Mouse (Mus musculus) ES-E14 (cell line): Measurements from ENCODE around the gene Crkl. TPM values are rescaled to one million over a fixed set of nuclear protein-coding genes. Genes with fewer than 3 reads are reported as not detected.

Source experiments
- DNase-seq: peaks from one replicate; pipeline ENCODE4 v3.0.0-alpha.2; 2013; ENCODE audit warnings: low read depth, low spot score
- H3K27ac ChIP-seq: 2 replicates; pipeline ENCODE4 v1.5.1; 2012; ENCODE audit warnings: low read depth, mild to moderate bottlenecking, low read length, moderate library complexity, mixed read lengths; ENCODE audit not compliant: poor library complexity, insufficient read depth, severe bottlenecking
- H3K36me3 ChIP-seq: 2 replicates; pipeline ENCODE4 v1.6.1; 2012; ENCODE audit warnings: mild to moderate bottlenecking, low read length, moderate library complexity, mixed read lengths; ENCODE audit not compliant: control insufficient read depth, poor library complexity, insufficient read depth, severe bottlenecking
- H3K4me1 ChIP-seq, 2 experiments: fragments of 150-350 bp in 1 of 2; sonication (generic) in 1 of 2; 2 replicates each; pipeline ENCODE4 v1.6.1; 2012; ENCODE audit warnings: low read length in 2 of 2, mild to moderate bottlenecking in 1 of 2, mixed read lengths in 1 of 2; ENCODE audit not compliant: control insufficient read depth in 2 of 2, insufficient read depth in 2 of 2, poor library complexity in 1 of 2
- H3K4me3 ChIP-seq, 2 experiments: fragments of 150-350 bp in 1 of 2; sonication (generic) in 1 of 2; 2 replicates each; pipeline ENCODE4 v1.5.1; 2012; ENCODE audit warnings: low read length in 2 of 2, low read depth in 1 of 2, mild to moderate bottlenecking in 1 of 2, mixed read lengths in 1 of 2; ENCODE audit not compliant: insufficient read depth in 1 of 2, poor library complexity in 1 of 2, severe bottlenecking in 1 of 2
- H3K9ac ChIP-seq: 2 replicates; pipeline ENCODE4 v1.6.1; 2012; ENCODE audit warnings: low read depth, mild to moderate bottlenecking, low read length, mixed read lengths; ENCODE audit not compliant: poor library complexity, insufficient read depth, severe bottlenecking
- H3K9me3 ChIP-seq: fragments of 150-350 bp; sonication (generic); 2 replicates; pipeline ENCODE4 v1.6.1; 2012; ENCODE audit warnings: low read depth, mild to moderate bottlenecking, low read length; ENCODE audit not compliant: control insufficient read depth, insufficient read depth
- CHD2 ChIP-seq: IDR thresholded peaks from 2 replicates; pipeline ENCODE4 v1.6.1; 2014; ENCODE audit warnings: mild to moderate bottlenecking, low read depth, low read length, inconsistent platforms
- HCFC1 ChIP-seq: IDR thresholded peaks from 2 replicates; pipeline ENCODE4 v1.6.1; 2012; ENCODE audit warnings: low read length, inconsistent platforms, borderline replicate concordance; ENCODE audit not compliant: insufficient read depth
- MAFK ChIP-seq: IDR thresholded peaks from 2 replicates; pipeline ENCODE4 v1.6.1; 2014; ENCODE audit warnings: mild to moderate bottlenecking, low read depth, low read length, inconsistent platforms; ENCODE audit not compliant: insufficient read depth
- ZC3H11A ChIP-seq: IDR thresholded peaks from 2 replicates; pipeline ENCODE4 v1.6.1; 2012; ENCODE audit warnings: low read depth, mild to moderate bottlenecking, inconsistent platforms, low read length, borderline replicate concordance
- ZNF384 ChIP-seq: IDR thresholded peaks from 2 replicates; pipeline ENCODE4 v1.6.1; 2012; ENCODE audit warnings: low read depth, low read length, inconsistent platforms
- in situ Hi-C, 2 experiments: fragments of 600-800 bp; cut with MboI; formaldehyde crosslinking; loops; one replicate each; pipeline ENCODE4 v1.15.1; 2025; ENCODE audit warnings: low sequenced_read_pairs in 2 of 2, inconsistent platforms in 1 of 2; ENCODE audit not compliant: unreplicated experiment in 2 of 2
- total RNA-seq: library from RNA; depleted of rRNA; stranded (reverse); fragments of 300-350 nt; gene quantifications from 2 replicates; pipeline ENCODE4 v1.2.3, GENCODE M21; 2012

Crkl gene
- total RNA-seq, 1 experiment = 28.2 TPM

GRCm38 (mm10) chr16:17488478-17489468 is 37.0 kb downstream of the Crkl start:
- H3K4me1 ChIP-seq = 0 out of 4 replicates have a peak, but pooled peaks cover 0 to 3% of the 10 kb centered on the region in 2 experiments
- in situ Hi-C loops = no loop called here
- no peaks in the 10 kb centered on the region for H3K9me3 ChIP-seq
- TF ChIP-seq MAFK = no peak
- TF ChIP-seq ZC3H11A = no peak
- no peak for TF ChIP-seq HCFC1
- no peak for TF ChIP-seq CHD2
- TF ChIP-seq ZNF384 = no peak
- peak; percentile 37 for DNase-seq
- no peak overlapping the region for H3K9ac ChIP-seq
- no peak overlapping the region for H3K27ac ChIP-seq
- H3K36me3 ChIP-seq = peaks cover 19% of the 10 kb centered on the region
- peak overlapping the region in 1 of 2 experiments; percentile 51; a peak in 2 of 4 replicates for H3K4me3 ChIP-seq

- peaks cover 12% of the 10 kb centered on the region for H3K36me3 ChIP-seq
- peak within 1 kb of the TSS; percentile 75 for H3K9ac ChIP-seq
- no peak for TF ChIP-seq HCFC1
- no peak for TF ChIP-seq ZNF384
- TF ChIP-seq MAFK = no peak
- TF ChIP-seq CHD2 = no peak
- in situ Hi-C loops = no loop called here
- H3K4me3 ChIP-seq = peak within 1 kb of the TSS; percentile 78 to 96
- no peak within 1 kb of the TSS for H3K27ac ChIP-seq
- H3K4me1 ChIP-seq = 0 out of 4 replicates have a peak, but pooled peaks cover 0 to 3% of the 10 kb centered on the region in 2 experiments
- peak; percentile 33 for DNase-seq
- no peaks in the 10 kb centered on the region for H3K9me3 ChIP-seq
These were observed 37.8 kb downstream of the Crkl start, which contains the start of gene Aifm3 for GRCm38 (mm10) chr16:17489469-17490111. TSS of gene Aifm3 (plus strand) at chr16:17489611.

- TF ChIP-seq CHD2 (no peak), ZC3H11A (no peak), HCFC1 (no peak), ZNF384 (no peak), MAFK (no peak)
- no peak overlapping the region for H3K27ac ChIP-seq
- H3K4me3 ChIP-seq = no peak overlapping the region
- H3K9me3 ChIP-seq = no peaks in the 10 kb centered on the region
- no peak for DNase-seq
- 0 out of 4 replicates have a peak, but pooled peaks cover 0 to 3% of the 10 kb centered on the region in 2 experiments for H3K4me1 ChIP-seq
- H3K36me3 ChIP-seq = peaks cover 5% of the 10 kb centered on the region; the same call in 1 of the 2 replicates
- in situ Hi-C loops = no loop called here
- no peak overlapping the region for H3K9ac ChIP-seq
These were observed 39.4 kb downstream of the Crkl start for GRCm38 (mm10) chr16:17491154-17491553.

- peaks cover 2% of the 10 kb centered on the region; the same call in 1 of the 2 replicates for H3K36me3 ChIP-seq
- DNase-seq = no peak
- in situ Hi-C loops = no loop called here
- H3K4me3 ChIP-seq = no peak overlapping the region
- no peaks in the 10 kb centered on the region for H3K9me3 ChIP-seq
- no peak overlapping the region for H3K27ac ChIP-seq
- TF ChIP-seq CHD2 (no peak), MAFK (no peak), HCFC1 (no peak), ZNF384 (no peak), ZC3H11A (no peak)
- H3K9ac ChIP-seq = no peak overlapping the region
- H3K4me1 ChIP-seq = 0 out of 4 replicates have a peak, but pooled peaks cover 0 to 3% of the 10 kb centered on the region in 2 experiments
These were observed 40.2 kb downstream of the Crkl start for GRCm38 (mm10) chr16:17491896-17492561.
